Mouse (Mus musculus): Measurements from ENCODE around the gene Fggy.

GRCm38 (mm10) chr4:95794651-95795050, 237.3 kb downstream of the Fggy start:
- no peak for TF ChIP-seq CTCF (IDR thresholded peaks at IDR 0.05; ENCODE audit: low read depth)
- no peak for TF ChIP-seq EP300 (optimal IDR thresholded peaks at IDR 0.05)
